Mouse (Mus musculus): ENCODE results near the gene Gm17490. TPM values are rescaled to one million over a fixed set of nuclear protein-coding genes. Genes with fewer than 3 reads are reported as not detected.

Gm17490 gene
- polyA plus RNA-seq, 1 experiment, result not detected

- H3K27me3 ChIP-seq (ENCODE audit: control insufficient read depth, insufficient read depth, low read length, poor library complexity, severe bottlenecking), result no peaks in the 10 kb centered on the region
- no peak overlapping the region for H3K27ac ChIP-seq (ENCODE audit: insufficient read depth, low read length)
These were observed 27.3 kb upstream of the Gm17490 start for GRCm38 (mm10) chr2:11653330-11653729.

DNA sequence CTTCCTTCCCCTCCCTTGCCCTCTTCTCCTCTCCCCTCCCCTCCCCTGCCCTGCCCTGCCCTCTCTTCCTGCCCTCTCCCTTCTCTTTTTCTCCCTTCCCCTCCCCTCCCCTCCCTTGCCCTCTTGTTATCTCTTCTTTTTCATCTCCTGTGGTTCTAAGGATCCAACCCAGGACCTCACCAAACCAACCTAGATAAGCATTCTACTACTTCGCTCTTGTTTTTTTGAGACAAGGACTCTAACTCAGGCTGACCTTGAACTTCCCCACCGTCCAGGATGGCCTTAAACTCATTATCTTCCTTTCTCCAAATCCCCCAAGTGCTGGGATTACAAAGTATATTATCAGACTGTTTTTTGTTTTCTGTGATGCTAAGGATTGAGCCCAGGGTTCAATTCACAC, 26.7 kb upstream of the Gm17490 start:
- TF ChIP-seq EP300 (IDR thresholded peaks at IDR 0.05; ENCODE audit: insufficient read depth, low read depth, low read length), result no peak
- TF ChIP-seq POLR2A (IDR thresholded peaks at IDR 0.05; ENCODE audit: insufficient read depth, low read length), result no peak
- TF ChIP-seq CTCF (IDR thresholded peaks at IDR 0.05; ENCODE audit: low read depth, low read length), result no peak
- no peak overlapping the region for H3K9ac ChIP-seq (ENCODE audit: low read depth, poor library complexity, severe bottlenecking)
- no peaks in the 10 kb centered on the region for H3K4me1 ChIP-seq (ENCODE audit: control insufficient read depth, insufficient read depth, low read length)
- H3K27ac ChIP-seq (ENCODE audit: insufficient read depth, low read length), result no peak overlapping the region
- H3K27me3 ChIP-seq (ENCODE audit: control insufficient read depth, insufficient read depth, low read length, poor library complexity, severe bottlenecking), result no peaks in the 10 kb centered on the region
- no peaks in the 10 kb centered on the region for H3K9me3 ChIP-seq (replicated peaks; ENCODE audit: control insufficient read depth, insufficient read depth, low read length, poor library complexity, severe bottlenecking)
- H3K36me3 ChIP-seq (ENCODE audit: control insufficient read depth, insufficient read depth, low read length, poor library complexity, severe bottlenecking), result no peaks in the 10 kb centered on the region
- no peak overlapping the region for H3K4me3 ChIP-seq (ENCODE audit: low read depth, low read length)

More at GRCm38 (mm10) chr2:11653330-11653729, 27.3 kb upstream of the Gm17490 start:
- no peaks in the 10 kb centered on the region for H3K4me1 ChIP-seq (ENCODE audit: control insufficient read depth, insufficient read depth, low read length)
- H3K9ac ChIP-seq (ENCODE audit: low read depth, poor library complexity, severe bottlenecking), result no peak overlapping the region
- H3K4me3 ChIP-seq (ENCODE audit: low read depth, low read length), result no peak overlapping the region
- TF ChIP-seq CTCF (IDR thresholded peaks at IDR 0.05; ENCODE audit: low read depth, low read length) (no peak), POLR2A (IDR thresholded peaks at IDR 0.05; ENCODE audit: insufficient read depth, low read length) (no peak), EP300 (IDR thresholded peaks at IDR 0.05; ENCODE audit: insufficient read depth, low read depth, low read length) (no peak)
- no peaks in the 10 kb centered on the region for H3K9me3 ChIP-seq (replicated peaks; ENCODE audit: control insufficient read depth, insufficient read depth, low read length, poor library complexity, severe bottlenecking)
- H3K36me3 ChIP-seq (ENCODE audit: control insufficient read depth, insufficient read depth, low read length, poor library complexity, severe bottlenecking), result no peaks in the 10 kb centered on the region

GRCm38 (mm10) chr2:11652196-11652595, 26.1 kb upstream of the Gm17490 start:
- Histone ChIP-seq H3K9me3 (replicated peaks; ENCODE audit: control insufficient read depth, insufficient read depth, low read length, poor library complexity, severe bottlenecking) (no peaks in the 10 kb centered on the region), H3K9ac (ENCODE audit: low read depth, poor library complexity, severe bottlenecking) (no peak overlapping the region), H3K4me3 (ENCODE audit: low read depth, low read length) (no peak overlapping the region), H3K36me3 (ENCODE audit: control insufficient read depth, insufficient read depth, low read length, poor library complexity, severe bottlenecking) (no peaks in the 10 kb centered on the region), H3K4me1 (ENCODE audit: control insufficient read depth, insufficient read depth, low read length) (no peaks in the 10 kb centered on the region), H3K27me3 (ENCODE audit: control insufficient read depth, insufficient read depth, low read length, poor library complexity, severe bottlenecking) (no peaks in the 10 kb centered on the region), H3K27ac (ENCODE audit: insufficient read depth, low read length) (no peak overlapping the region)
- TF ChIP-seq CTCF (IDR thresholded peaks at IDR 0.05; ENCODE audit: low read depth, low read length), result no peak
- no peak for TF ChIP-seq EP300 (IDR thresholded peaks at IDR 0.05; ENCODE audit: insufficient read depth, low read depth, low read length)
- TF ChIP-seq POLR2A (IDR thresholded peaks at IDR 0.05; ENCODE audit: insufficient read depth, low read length), result no peak

GRCm38 (mm10) chr2:11651476-11651875, 25.4 kb upstream of the Gm17490 start:
- H3K27me3 ChIP-seq (ENCODE audit: control insufficient read depth, insufficient read depth, low read length, poor library complexity, severe bottlenecking), result no peaks in the 10 kb centered on the region
- no peak overlapping the region for H3K4me3 ChIP-seq (ENCODE audit: low read depth, low read length)
- H3K36me3 ChIP-seq (ENCODE audit: control insufficient read depth, insufficient read depth, low read length, poor library complexity, severe bottlenecking), result no peaks in the 10 kb centered on the region
- H3K9me3 ChIP-seq (replicated peaks; ENCODE audit: control insufficient read depth, insufficient read depth, low read length, poor library complexity, severe bottlenecking), result no peaks in the 10 kb centered on the region
- H3K27ac ChIP-seq (ENCODE audit: insufficient read depth, low read length), result no peak overlapping the region
- H3K9ac ChIP-seq (ENCODE audit: low read depth, poor library complexity, severe bottlenecking), result no peak overlapping the region
- no peaks in the 10 kb centered on the region for H3K4me1 ChIP-seq (ENCODE audit: control insufficient read depth, insufficient read depth, low read length)
- TF ChIP-seq POLR2A (IDR thresholded peaks at IDR 0.05; ENCODE audit: insufficient read depth, low read length) (no peak), CTCF (IDR thresholded peaks at IDR 0.05; ENCODE audit: low read depth, low read length) (no peak), EP300 (IDR thresholded peaks at IDR 0.05; ENCODE audit: insufficient read depth, low read depth, low read length) (no peak)

DNA sequence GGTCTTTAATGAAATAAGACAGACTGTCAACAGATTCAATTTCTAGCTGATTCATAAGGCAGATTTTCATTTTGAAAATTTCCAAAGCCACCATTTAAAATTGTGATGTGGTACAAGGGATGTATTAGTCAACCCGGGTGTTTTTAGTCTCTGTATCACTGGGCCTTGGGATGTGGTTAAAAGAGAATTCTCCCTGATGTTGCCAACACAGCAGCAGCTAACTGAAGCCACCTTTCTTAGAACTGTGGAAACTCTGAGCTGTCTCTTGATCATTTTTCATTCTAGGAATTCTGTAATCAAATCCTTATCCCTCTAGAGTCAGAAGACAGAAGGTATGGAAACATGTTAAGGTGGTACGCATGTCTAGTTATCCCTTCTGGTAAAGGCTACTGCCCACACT, 19.2 kb upstream of the Gm17490 start:
- H3K36me3 ChIP-seq (ENCODE audit: control insufficient read depth, insufficient read depth, low read length, poor library complexity, severe bottlenecking), result no peaks in the 10 kb centered on the region
- TF ChIP-seq CTCF (IDR thresholded peaks at IDR 0.05; ENCODE audit: low read depth, low read length) (no peak), POLR2A (IDR thresholded peaks at IDR 0.05; ENCODE audit: insufficient read depth, low read length) (no peak), EP300 (IDR thresholded peaks at IDR 0.05; ENCODE audit: insufficient read depth, low read depth, low read length) (no peak)
- no peak overlapping the region for H3K27ac ChIP-seq (ENCODE audit: insufficient read depth, low read length)
- no peak overlapping the region for H3K4me3 ChIP-seq (ENCODE audit: low read depth, low read length)
- H3K4me1 ChIP-seq (ENCODE audit: control insufficient read depth, insufficient read depth, low read length), result no peaks in the 10 kb centered on the region
- no peak overlapping the region for H3K9ac ChIP-seq (ENCODE audit: low read depth, poor library complexity, severe bottlenecking)
- no peaks in the 10 kb centered on the region for H3K9me3 ChIP-seq (replicated peaks; ENCODE audit: control insufficient read depth, insufficient read depth, low read length, poor library complexity, severe bottlenecking)
- no peaks in the 10 kb centered on the region for H3K27me3 ChIP-seq (ENCODE audit: control insufficient read depth, insufficient read depth, low read length, poor library complexity, severe bottlenecking)

DNA sequence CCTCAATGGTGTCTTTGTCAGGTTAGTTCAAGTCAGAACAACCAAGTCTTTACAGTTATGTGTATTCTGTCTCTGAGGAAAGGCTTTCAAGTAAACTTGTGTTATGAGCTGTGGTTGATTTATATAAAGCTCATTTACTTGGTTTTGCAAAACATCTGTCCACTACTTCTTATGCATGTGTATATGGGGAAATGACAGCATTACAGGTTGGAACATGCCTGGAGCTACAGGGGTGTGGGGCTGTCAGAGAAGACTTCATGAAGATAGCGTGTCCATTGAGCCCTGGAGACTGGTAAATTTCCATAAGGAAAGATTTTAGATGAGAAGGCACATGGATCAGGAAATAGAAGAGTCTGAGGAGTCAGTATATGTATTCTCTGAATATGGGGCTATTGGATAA, 18.0 kb upstream of the Gm17490 start:
- no peak overlapping the region for H3K27ac ChIP-seq (ENCODE audit: insufficient read depth, low read length)
- H3K9me3 ChIP-seq (replicated peaks; ENCODE audit: control insufficient read depth, insufficient read depth, low read length, poor library complexity, severe bottlenecking), result no peaks in the 10 kb centered on the region
- H3K4me3 ChIP-seq (ENCODE audit: low read depth, low read length), result no peak overlapping the region
- no peaks in the 10 kb centered on the region for H3K4me1 ChIP-seq (ENCODE audit: control insufficient read depth, insufficient read depth, low read length)
- H3K36me3 ChIP-seq (ENCODE audit: control insufficient read depth, insufficient read depth, low read length, poor library complexity, severe bottlenecking), result no peaks in the 10 kb centered on the region
- no peak for TF ChIP-seq EP300 (IDR thresholded peaks at IDR 0.05; ENCODE audit: insufficient read depth, low read depth, low read length)
- no peak for TF ChIP-seq CTCF (IDR thresholded peaks at IDR 0.05; ENCODE audit: low read depth, low read length)
- no peak for TF ChIP-seq POLR2A (IDR thresholded peaks at IDR 0.05; ENCODE audit: insufficient read depth, low read length)
- no peaks in the 10 kb centered on the region for H3K27me3 ChIP-seq (ENCODE audit: control insufficient read depth, insufficient read depth, low read length, poor library complexity, severe bottlenecking)
- H3K9ac ChIP-seq (ENCODE audit: low read depth, poor library complexity, severe bottlenecking), result no peak overlapping the region
